Mouse (Mus musculus): Measurements from ENCODE around the gene Tbc1d25.

The Tbc1d25 gene

GRCm38 (mm10) chrX:8179646-8180045, 3.7 kb upstream of the Tbc1d25 start:
- DNase-seq (ENCODE audit: low read depth), result no peak

GRCm38 (mm10) chrX:8178871-8179270, 2.9 kb upstream of the Tbc1d25 start:
- DNase-seq (ENCODE audit: low read depth), result no peak

DNA sequence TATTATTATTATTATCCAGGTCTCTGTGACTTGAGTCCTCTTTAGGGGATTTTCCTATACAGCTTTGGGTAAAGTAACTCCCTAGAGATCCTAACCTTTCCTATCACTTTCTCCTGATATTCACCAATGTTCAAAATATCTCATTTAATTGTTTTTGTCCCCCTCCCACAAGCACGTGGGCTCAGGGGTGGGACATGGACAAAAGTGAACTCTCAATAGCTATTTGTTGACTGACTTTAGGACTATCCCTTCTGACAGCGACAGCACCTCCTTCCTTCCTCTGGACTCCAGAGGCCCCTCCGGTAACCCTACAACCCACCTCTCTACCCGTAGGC, 845 bp downstream of the Tbc1d25 start:
- DNase-seq (ENCODE audit: low read depth), result no peak

DNA sequence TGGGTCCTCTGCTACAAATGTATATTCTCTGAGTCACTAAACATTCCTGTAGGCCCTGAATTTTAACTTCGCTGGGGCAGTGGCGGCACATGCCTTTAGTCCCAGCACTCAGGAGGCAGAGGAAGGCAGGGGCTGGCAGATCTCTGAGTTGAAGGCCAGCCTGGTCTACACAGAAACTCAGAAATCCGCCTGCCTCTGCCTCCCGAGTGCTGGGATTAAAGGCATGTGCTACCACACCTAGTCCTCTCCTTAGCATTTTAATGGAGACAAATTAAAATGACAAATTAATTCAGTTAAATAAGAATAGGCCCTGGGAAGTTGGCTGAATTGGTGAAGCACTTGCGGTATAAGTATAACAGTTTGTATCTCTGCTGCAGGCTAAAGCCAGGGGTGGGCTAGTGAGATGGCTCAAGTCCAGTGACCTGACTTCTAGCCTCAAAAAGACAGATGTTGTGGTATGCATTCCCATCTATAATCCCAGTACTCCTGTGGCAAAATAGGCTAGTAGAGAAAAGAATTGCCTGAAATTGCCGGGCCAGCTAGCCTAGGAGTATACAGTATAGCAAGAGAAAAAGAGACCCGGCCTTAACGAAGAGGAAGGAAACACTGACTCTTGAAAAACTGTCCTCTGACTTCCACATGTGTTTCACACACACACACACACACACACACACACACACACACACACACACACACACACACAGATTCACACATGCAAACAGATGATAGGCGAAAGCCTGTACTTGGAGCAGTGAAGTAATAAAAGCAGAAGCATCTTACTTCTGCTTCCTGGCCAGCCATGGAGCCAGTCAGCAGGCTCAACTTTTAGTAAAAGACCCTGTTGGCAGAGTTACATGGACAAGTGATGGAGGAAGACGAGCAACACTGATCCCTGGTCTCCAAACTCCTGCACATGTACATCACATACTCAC, 8.0 kb downstream of the Tbc1d25 start:
- peak; percentile 39 for DNase-seq (ENCODE audit: low read depth)

DNA sequence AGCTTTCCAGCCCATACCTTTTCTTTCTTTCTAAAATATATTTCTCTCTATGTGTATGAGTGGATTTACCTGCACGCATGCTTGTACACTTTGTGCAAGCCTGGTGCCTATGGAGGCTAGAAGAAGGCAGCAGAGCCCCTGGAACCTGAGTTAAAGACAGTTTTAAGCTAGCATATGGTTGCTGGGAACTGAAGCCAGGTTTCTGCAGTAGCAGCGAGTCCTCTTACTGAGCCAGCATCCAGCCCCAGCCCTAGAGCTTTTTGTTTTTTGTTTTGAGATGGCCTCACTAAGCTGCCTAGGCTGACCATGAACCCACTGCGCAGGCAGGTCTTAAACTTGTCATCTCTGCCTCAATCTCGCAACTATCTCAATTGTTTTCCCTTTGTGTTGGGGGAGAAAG, 11.5 kb downstream of the Tbc1d25 start:
- DNase-seq (ENCODE audit: low read depth), result no peak

DNA sequence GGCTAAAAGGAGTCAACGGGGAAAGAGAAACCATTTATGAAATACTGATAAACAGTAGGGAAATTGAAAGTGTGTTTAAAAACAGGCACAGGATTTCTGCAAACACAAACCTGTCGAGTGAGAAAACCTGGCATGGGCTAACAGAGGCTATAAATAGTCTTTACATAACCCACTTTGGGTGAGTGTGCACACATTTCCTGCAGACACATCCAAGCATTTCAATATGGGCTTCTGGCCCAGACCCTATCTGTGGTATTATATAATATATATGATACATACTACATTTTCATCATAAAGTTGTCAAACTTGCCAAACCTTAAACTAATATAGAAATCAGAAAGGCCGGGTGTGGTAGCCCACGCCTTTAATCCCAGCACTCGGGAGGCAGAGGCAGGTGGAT, 12.9 kb downstream of the Tbc1d25 start:
- peak; percentile 26 for DNase-seq (ENCODE audit: low read depth)

DNA sequence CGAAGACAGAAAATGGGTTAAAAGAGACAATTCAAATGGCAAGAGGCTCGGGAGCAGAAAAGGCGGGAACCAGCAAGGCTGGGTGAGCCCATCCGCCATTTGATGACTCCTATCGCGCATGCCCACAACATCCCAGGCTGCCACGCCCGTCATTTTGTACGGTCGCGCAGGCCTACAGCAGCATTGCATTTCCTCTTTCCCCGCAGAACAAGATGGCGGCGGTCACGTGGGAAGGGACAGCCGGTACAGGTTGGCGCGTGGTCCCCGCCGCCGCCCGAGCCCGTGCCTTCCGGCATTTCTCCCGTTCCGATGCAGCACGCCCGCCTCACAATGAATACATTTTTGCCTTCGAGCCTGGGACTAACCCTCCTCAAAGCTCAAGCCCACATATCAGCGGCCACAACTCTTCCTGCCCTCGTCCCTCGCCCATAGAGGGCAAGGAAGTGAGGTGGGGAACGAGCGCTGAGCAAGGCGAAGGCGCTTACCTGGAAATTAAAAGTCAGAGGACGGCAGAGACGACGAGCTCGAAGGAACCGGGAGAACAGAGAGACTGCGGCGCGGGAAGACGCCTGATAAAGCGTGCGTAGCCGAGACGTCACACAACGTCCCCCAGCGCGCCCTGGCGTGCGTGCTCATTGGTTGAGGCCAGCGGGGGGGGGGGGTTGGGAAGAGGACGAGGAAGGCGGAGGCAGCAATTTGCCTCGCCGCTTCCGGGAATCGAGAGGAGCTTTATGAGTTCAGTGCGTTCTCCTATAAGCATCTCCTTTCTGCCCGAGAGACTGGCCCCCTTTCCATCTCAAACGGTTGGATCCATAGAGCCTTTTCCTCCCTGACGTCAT, 30.6 kb downstream of the Tbc1d25 start, which contains the start of gene Rbm3:
Gene Rbm3, minus strand, starts transcription at position 728 of the 839 bp plus-strand sequence.
- DNase-seq (ENCODE audit: low read depth), result peak; percentile 93

DNA sequence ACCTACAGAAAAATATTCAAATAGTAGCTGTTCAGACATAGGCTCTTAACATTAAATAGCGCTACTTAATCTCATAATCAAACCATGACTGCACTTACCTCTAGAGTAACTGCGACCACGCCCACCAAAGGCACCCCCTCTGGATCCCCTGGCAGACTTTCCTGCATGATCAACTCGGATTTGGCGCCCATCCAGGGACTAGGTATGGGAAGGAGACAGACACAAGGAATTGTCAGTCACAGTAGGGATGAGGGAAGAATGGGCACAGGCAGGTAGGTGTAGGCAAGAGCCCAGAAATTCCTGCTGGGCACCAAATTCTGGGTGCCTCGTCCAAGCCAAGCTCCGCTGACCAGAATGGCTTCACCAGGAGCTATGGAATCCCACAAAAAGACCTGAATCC, 32.2 kb downstream of the Tbc1d25 start:
- DNase-seq (ENCODE audit: low read depth), result no peak

DNA sequence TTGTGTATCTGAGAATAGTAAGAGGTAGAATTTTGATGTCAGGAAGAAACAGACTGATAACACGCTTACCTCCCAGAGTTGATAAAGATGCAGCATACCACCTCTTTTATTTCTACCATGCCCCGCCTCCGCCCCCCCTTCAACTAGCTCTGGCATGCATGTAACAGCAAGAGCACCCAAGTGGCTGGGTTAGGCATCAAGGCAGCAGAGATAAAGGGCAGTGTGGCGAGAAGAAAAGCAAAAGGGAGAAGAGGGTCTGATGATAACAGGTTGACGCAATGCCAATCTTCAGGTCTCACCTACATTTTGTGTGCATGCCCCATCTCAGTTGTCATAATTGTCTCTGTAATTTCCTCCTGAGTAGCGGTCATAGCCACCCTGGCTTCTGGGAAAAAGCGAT, 33.0 kb downstream of the Tbc1d25 start:
- no peak for DNase-seq (ENCODE audit: low read depth)

DNA sequence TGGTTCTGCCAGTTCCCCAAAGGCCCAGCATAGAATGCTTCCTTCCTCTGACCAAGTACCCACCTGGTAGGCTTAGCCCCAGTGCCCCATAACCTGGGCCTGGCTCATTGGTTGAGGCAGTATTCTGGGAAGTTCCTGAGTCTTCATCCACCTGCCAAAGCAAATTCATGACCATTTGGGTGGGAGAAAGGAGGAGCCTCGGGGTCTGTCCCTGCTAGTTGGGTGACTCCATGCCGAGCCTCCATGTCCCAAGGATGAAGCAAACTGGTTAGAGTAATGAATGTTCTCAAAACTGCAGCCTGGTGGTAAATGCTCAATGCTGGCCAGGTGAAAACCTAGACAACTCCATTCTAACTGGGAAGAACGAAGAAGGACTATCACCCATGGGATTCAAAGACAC, 34.9 kb downstream of the Tbc1d25 start:
- DNase-seq (ENCODE audit: low read depth), result no peak

DNA sequence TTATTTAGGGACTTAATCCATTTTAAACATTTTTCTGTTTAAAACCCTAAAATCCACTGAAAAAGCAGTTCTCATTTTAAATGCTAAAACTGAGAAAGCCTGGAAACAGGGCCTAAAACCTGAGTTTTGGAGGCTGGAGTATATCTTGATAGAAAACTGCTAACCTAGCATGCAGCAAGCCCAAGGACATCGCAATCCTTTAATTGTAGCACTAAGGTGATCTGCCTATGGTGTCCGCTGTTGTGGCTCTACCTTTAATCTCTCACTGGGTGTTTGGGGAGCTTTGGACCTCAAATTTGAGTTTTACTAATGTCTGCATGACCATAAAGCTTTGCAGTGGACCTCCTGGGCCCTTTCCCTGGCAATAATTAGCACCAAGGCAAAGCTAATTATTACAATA, 35.5 kb downstream of the Tbc1d25 start:
- no peak for DNase-seq (ENCODE audit: low read depth)

DNA sequence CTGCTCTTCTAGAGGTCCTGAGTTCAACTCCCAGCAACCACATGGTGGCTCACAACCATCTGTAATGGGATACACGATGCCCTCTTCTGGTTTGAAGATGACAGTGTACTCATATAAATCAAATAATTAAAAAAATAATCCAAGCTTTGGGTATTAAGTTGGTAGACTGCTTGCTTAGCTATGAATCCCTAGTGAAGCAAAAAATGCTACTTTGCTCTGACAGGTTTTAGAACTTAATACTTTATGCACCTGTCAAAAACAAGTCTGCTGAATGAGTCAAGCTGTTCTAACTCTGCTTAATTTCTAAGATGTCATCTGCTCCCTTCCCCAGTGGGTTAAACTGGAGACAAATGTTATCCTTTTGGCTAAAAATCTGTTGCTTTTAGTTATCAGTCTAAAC, 36.5 kb downstream of the Tbc1d25 start:
- no peak for DNase-seq (ENCODE audit: low read depth)

DNA sequence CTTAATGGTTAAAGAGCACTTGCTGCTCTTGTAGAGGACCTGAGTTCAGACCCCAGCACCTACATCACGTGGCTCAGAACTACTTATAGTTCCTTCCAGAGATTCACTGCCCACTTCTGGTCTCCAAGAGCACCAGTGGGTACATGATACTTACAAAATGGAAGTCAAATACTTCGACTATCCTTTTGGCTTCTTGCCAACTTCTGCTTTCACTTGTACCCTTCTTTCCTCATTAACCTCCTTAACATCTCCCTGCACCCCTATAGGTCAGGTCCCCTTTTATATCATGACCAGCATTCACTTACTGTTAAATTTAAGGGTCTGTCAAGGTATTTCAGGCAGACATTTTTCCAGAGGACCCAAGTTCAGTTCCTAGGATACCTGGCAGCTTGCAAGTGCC, 40.1 kb downstream of the Tbc1d25 start:
- DNase-seq (ENCODE audit: low read depth), result peak; percentile 57

DNA sequence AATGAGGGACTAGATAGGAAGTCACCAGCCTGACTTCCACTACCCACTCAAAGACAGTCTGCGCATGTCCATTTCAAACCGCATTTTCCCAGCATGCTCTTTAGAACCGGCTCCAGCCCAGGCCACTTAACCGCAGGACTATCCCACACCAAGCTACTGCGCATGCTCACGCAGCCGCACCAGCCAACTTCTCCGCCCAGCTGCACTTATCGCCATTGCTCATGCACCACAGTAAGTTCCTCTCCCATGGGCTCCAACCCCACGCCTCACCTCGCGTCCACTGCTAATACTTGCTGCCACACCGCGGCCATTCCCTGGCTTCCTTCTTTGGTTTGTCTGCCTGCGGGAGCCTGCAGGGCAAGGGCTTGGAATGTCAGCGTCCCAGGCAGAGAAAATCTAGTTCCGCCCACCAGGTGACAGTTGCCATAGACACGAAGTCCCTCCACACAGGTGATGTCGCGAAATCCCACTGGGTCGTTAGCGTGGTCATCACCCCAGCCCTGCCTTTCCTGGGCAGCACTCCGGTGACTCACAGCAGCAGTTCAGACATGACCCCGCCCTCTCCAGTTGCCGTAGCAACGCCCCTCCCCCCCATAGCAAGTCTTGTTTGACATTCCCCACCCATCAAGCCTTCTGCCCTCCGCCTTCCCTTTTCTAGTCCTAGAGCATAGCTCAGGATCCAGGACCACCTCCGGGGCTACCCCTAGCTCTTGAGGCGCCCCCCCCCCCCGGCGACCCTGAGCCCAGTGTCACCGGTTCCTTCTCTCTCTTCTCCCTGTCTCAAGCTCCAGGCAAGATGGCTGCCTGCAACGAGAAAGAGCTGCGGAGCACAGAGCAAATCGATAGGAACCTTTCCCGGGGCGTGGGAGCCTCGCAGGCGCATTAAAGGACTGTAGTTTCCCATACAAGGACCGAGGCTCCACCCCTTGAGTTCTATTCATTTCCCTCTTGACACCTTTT, 43.7 kb downstream of the Tbc1d25 start, which contains the start of gene Wdr13:
Gene Wdr13, minus strand, starts transcription at position 876 of the 960 bp plus-strand sequence.
- DNase-seq (ENCODE audit: low read depth), result peak; percentile 97

DNA sequence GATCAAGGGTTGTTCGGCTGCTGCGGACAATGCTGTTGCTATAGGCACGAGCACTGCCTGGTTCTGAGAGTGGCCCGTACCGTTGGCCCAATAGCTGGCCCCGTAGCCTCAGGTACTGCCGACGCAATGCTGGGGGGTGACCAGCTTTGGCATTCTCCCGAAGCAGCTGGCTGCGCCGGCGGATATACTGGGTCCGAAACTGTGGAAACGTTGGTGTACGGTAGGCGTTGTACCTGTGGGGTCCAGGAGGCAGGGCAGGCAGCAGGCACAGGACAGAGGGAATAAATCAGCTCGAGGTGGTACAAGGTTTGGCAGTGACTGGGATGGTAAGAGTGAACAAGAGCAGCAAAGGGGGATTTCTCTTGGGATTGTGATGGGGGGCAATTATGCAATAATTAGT, 44.6 kb downstream of the Tbc1d25 start:
- DNase-seq (ENCODE audit: low read depth), result no peak

- no peak for DNase-seq (ENCODE audit: low read depth)
Measured at GRCm38 (mm10) chrX:8125235-8125634, 50.7 kb downstream of the Tbc1d25 start.

- no peak for DNase-seq (ENCODE audit: low read depth)
Measured at GRCm38 (mm10) chrX:8123821-8124470, 52.0 kb downstream of the Tbc1d25 start.

DNA sequence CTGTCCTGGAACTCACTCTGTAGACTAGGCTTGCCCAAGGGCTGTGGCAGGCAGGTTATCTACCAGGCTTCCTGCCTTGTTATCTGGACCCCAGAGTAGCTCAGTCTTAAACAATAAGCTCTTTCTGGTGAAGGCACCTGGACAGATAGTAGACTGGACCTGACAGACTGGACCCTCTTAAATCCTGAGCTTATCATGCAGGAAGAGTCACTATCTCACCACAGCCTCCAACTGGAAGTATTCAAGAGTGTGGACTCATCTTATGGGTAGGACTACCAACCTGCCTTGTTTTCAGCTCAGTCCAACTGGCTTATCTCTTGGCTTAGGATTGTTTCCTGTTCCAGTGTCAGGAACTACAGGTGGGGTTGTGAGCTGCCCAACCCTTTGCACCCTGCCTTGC, 58.7 kb downstream of the Tbc1d25 start:
- no peak for DNase-seq (ENCODE audit: low read depth)

- peak; percentile 60 for DNase-seq (ENCODE audit: low read depth)
Measured at GRCm38 (mm10) chrX:8115275-8115674, 60.7 kb downstream of the Tbc1d25 start.

DNA sequence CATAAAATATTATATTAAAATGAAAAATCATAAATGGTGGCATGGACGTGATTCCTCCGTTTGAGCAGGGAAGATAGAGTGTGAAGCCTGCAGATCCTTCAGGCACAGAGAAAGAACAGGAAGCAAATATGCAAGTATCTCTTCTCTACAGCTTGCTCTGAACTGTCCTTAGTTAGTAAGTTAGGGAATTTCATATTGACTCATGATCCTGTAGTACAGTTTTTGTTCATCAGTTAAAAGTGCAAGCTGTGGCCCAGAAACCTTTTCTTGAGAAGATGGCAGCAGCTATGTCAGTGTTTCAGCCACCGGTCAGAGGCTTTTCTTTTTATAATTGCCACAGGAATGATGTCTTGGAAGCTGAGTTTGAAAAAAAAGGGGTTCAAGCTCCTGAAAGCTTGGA, 71.0 kb downstream of the Tbc1d25 start:
- no peak for DNase-seq (ENCODE audit: low read depth)
